Mouse (Mus musculus) telencephalon, adult 2 months (tissue): ENCODE measurements around the gene Fam213a.
"Not testable (repeated sequence)": the region's sequence is repeated elsewhere in the genome, so short reads cannot be mapped to it uniquely, and the experiment has no call there.

ENCODE experiments used
- DNase-seq: peaks from one replicate; pipeline ENCODE4 v3.0.0-alpha.2; 2011; ENCODE audit warnings: low read depth, low spot score

The Fam213a gene

GRCm38 (mm10) chr14:41013630-41014613, at the start of gene Fam213a:
Gene Fam213a, minus strand, starts transcription at chr14:41013788.
- DNase-seq: peak; percentile 84

GRCm38 (mm10) chr14:41053190-41053589, 39.6 kb upstream of the Fam213a start:
- not testable (repeated sequence) for DNase-seq

GRCm38 (mm10) chr14:41052481-41052880, 38.9 kb upstream of the Fam213a start:
- no peak for DNase-seq

GRCm38 (mm10) chr14:41050471-41050870, 36.9 kb upstream of the Fam213a start:
- no peak for DNase-seq

GRCm38 (mm10) chr14:41047402-41047801, 33.8 kb upstream of the Fam213a start:
- DNase-seq: no peak

GRCm38 (mm10) chr14:41035146-41035798, 21.7 kb upstream of the Fam213a start:
- DNase-seq: peak; percentile 34

GRCm38 (mm10) chr14:41033135-41034110, 19.8 kb upstream of the Fam213a start:
- DNase-seq: peak; percentile 52

- DNase-seq: no peak
Observed at GRCm38 (mm10) chr14:41030989-41031513, 17.5 kb upstream of the Fam213a start.

GRCm38 (mm10) chr14:41029303-41029702, 15.7 kb upstream of the Fam213a start:
- no peak for DNase-seq

GRCm38 (mm10) chr14:41025594-41026284, 12.2 kb upstream of the Fam213a start:
- DNase-seq: no peak

GRCm38 (mm10) chr14:41025087-41025486, 11.5 kb upstream of the Fam213a start:
- DNase-seq: no peak

- DNase-seq: no peak
Observed at GRCm38 (mm10) chr14:41021246-41021645, 7.7 kb upstream of the Fam213a start.

GRCm38 (mm10) chr14:41017460-41017859, 3.9 kb upstream of the Fam213a start:
- no peak for DNase-seq

- peak; percentile 57 for DNase-seq
Observed at GRCm38 (mm10) chr14:41014701-41015240, 1.2 kb upstream of the Fam213a start.

GRCm38 (mm10) chr14:41013143-41013542, 445 bp downstream of the Fam213a start:
- no peak for DNase-seq

GRCm38 (mm10) chr14:41011916-41012315, 1.7 kb downstream of the Fam213a start:
- no peak for DNase-seq

GRCm38 (mm10) chr14:41008138-41008537, 5.5 kb downstream of the Fam213a start:
- no peak for DNase-seq

- no peak for DNase-seq
Observed at GRCm38 (mm10) chr14:41007641-41008040, 5.9 kb downstream of the Fam213a start.

- DNase-seq: peak; percentile 22
Observed at GRCm38 (mm10) chr14:41006899-41007298, 6.7 kb downstream of the Fam213a start.

GRCm38 (mm10) chr14:41006263-41006662, 7.3 kb downstream of the Fam213a start:
- no peak for DNase-seq
